Comparison of ENCODE assay signal across 14 mouse cellular contexts in genomic region chr8:18158619-18159018, GRCm38 (mm10).
A peak's percentile ranks its signal among the peaks of the same experiment; 100 is the strongest.
DNase-seq lines count a peak whose midpoint lies in the region; ATAC-seq lines count a peak whose summit lies in the region.
"Had no signal": no experiment of that assay in that cellular context is flagged by ENCODE, and none has a peak within 500 bp of the region (broad histone marks: within the 10 kb centered on the region; RNA-seq: fewer than 3 reads in every experiment).

No protein-coding gene starts in this region.

- H3K4me3 ChIP-seq in hindbrain, embryonic 10.5 days: no peak overlapping the region
- H3K4me3 ChIP-seq in hindbrain, embryonic 12.5 days: no peak overlapping the region
- no peak overlapping the region for H3K4me3 ChIP-seq in intestine, embryonic 15.5 days (replicated peaks)
- no peak overlapping the region for H3K4me3 ChIP-seq in midbrain, embryonic 13.5 days (replicated peaks)
- H3K4me3 ChIP-seq: heart, embryonic 13.5 days; hindbrain, embryonic 15.5 days had no signal

- H3K9me3 ChIP-seq in hindbrain, embryonic 10.5 days: no peaks in the 10 kb centered on the region
- no peaks in the 10 kb centered on the region for H3K9me3 ChIP-seq in hindbrain, embryonic 12.5 days (replicated peaks)
- H3K9me3 ChIP-seq in intestine, embryonic 15.5 days: no peaks in the 10 kb centered on the region
- H3K9me3 ChIP-seq in midbrain, embryonic 13.5 days: no peaks in the 10 kb centered on the region
- H3K9me3 ChIP-seq: heart, embryonic 13.5 days; hindbrain, embryonic 15.5 days had no signal

- no peak overlapping the region for H3K9ac ChIP-seq in hindbrain, embryonic 12.5 days
- no peak overlapping the region for H3K9ac ChIP-seq in intestine, embryonic 15.5 days
- H3K9ac ChIP-seq in midbrain, embryonic 13.5 days (replicated peaks): no peak overlapping the region
- H3K9ac ChIP-seq: heart, embryonic 13.5 days; hindbrain, embryonic 15.5 days; lung, embryonic 14.5 days had no signal

- ATAC-seq in hindbrain, embryonic 12.5 days (ENCODE audit: low FRiP score): no peak
- peak; percentile 77 for ATAC-seq in intestine, embryonic 15.5 days
- ATAC-seq in midbrain, embryonic 13.5 days: peak; percentile 43; the same call in 1 of the 2 replicates
- ATAC-seq in erythroid progenitor cell, adult 5-6 weeks (replicated peaks; ENCODE audit: low FRiP score, poor library complexity, severe bottlenecking): no peak
- ATAC-seq: activated CD4-positive, CD25-positive, alpha-beta regulatory T cell, adult 4 months had no signal

- no peak overlapping the region for H3K27ac ChIP-seq in hindbrain, embryonic 10.5 days
- H3K27ac ChIP-seq in hindbrain, embryonic 12.5 days: no peak overlapping the region
- no peak overlapping the region for H3K27ac ChIP-seq in intestine, embryonic 15.5 days
- H3K27ac ChIP-seq in midbrain, embryonic 13.5 days: no peak overlapping the region
- H3K27ac ChIP-seq: heart, embryonic 13.5 days; hindbrain, embryonic 15.5 days had no signal

- no peak overlapping the region for H3K4me2 ChIP-seq in hindbrain, embryonic 12.5 days (replicated peaks)
- H3K4me2 ChIP-seq in intestine, embryonic 15.5 days (replicated peaks): no peak overlapping the region
- H3K4me2 ChIP-seq in midbrain, embryonic 13.5 days (replicated peaks): 0 out of 2 replicates have a peak overlapping the region, but pooled peaks have one; percentile 5
- H3K4me2 ChIP-seq: heart, embryonic 13.5 days; hindbrain, embryonic 15.5 days; lung, embryonic 14.5 days had no signal

- H3K36me3 ChIP-seq in hindbrain, embryonic 10.5 days: no peaks in the 10 kb centered on the region
- no peaks in the 10 kb centered on the region for H3K36me3 ChIP-seq in hindbrain, embryonic 12.5 days
- no peaks in the 10 kb centered on the region for H3K36me3 ChIP-seq in intestine, embryonic 15.5 days
- H3K36me3 ChIP-seq in midbrain, embryonic 13.5 days: no peaks in the 10 kb centered on the region
- H3K36me3 ChIP-seq: heart, embryonic 13.5 days; hindbrain, embryonic 15.5 days had no signal

- DNase-seq in hindbrain, embryonic 10.5 days (ENCODE audit: low spot score): peak; percentile 18
- peak; percentile 40 for DNase-seq in embryo, embryonic 10 days (ENCODE audit: low spot score)
- DNase-seq in gastrocnemius, postnatal 25 days: no peak
- DNase-seq: cerebellum, postnatal 25 days; gastrocnemius, postnatal 14 days; lung, embryonic 14.5 days; thymus, postnatal 36 days had no signal

- no peaks in the 10 kb centered on the region for H3K27me3 ChIP-seq in hindbrain, embryonic 10.5 days (ENCODE audit: insufficient read depth, poor library complexity, severe bottlenecking)
- no peaks in the 10 kb centered on the region for H3K27me3 ChIP-seq in hindbrain, embryonic 12.5 days
- H3K27me3 ChIP-seq in intestine, embryonic 15.5 days (replicated peaks): no peaks in the 10 kb centered on the region
- no peaks in the 10 kb centered on the region for H3K27me3 ChIP-seq in midbrain, embryonic 13.5 days
- H3K27me3 ChIP-seq: heart, embryonic 13.5 days; hindbrain, embryonic 15.5 days had no signal

- H3K4me1 ChIP-seq in hindbrain, embryonic 10.5 days (replicated peaks): peaks cover 14% of the 10 kb centered on the region; the same call in 1 of the 2 replicates
- peaks cover 4% of the 10 kb centered on the region for H3K4me1 ChIP-seq in hindbrain, embryonic 12.5 days
- no peaks in the 10 kb centered on the region for H3K4me1 ChIP-seq in intestine, embryonic 15.5 days (replicated peaks)
- 0 out of 2 replicates have a peak, but pooled peaks cover 6% of the 10 kb centered on the region for H3K4me1 ChIP-seq in midbrain, embryonic 13.5 days (replicated peaks)
- H3K4me1 ChIP-seq: heart, embryonic 13.5 days; hindbrain, embryonic 15.5 days had no signal

- 23% methylated on average over 6 of the region's 6 CpGs for WGBS in hindbrain, embryonic 10.5 days
- WGBS in hindbrain, embryonic 12.5 days: 24% methylated on average over 6 of the region's 6 CpGs
- WGBS in intestine, embryonic 15.5 days: 40% methylated on average over 6 of the region's 6 CpGs
- 38% methylated on average over 6 of the region's 6 CpGs for WGBS in midbrain, embryonic 13.5 days

Comparison
In these comparisons a context has a peak if more than half of its experiments do, and no peak if none do; other contexts are left out.
1. ATAC-seq: peak in intestine, embryonic 15.5 days (single experiment) and midbrain, embryonic 13.5 days (single experiment); none in hindbrain, embryonic 12.5 days (single experiment) and erythroid progenitor cell, adult 5-6 weeks (single experiment).